Mouse (Mus musculus): ENCODE data around the gene Fam19a3.
A peak's percentile ranks its signal among the peaks of the same experiment; 100 is the strongest.
"Not testable (repeated sequence)": the region's sequence is repeated elsewhere in the genome, so short reads cannot be mapped to it uniquely, and the experiment has no call there.

Fam19a3 gene

DNA sequence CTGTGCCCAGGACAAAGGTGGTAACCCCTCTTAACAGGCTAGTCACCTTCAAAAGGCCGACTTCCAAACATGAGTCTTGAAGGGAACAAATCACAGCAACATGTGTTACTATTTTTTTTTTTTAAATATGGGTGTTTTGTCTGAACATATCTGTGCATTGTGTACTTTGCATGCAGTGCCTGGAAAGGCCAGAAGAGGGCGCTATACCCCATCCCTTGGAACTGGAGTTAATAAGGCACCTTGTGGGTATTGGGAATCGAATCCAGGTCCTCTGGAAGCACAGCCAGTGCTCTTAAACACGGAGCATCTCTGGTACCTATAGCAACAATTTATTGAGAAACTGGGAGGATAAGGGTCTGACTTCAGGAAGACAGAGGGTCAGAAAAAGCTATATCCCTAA is 16.6 kb downstream of the Fam19a3 start:
- no peak for DNase-seq (ENCODE audit: low spot score in 2 of 2)

DNA sequence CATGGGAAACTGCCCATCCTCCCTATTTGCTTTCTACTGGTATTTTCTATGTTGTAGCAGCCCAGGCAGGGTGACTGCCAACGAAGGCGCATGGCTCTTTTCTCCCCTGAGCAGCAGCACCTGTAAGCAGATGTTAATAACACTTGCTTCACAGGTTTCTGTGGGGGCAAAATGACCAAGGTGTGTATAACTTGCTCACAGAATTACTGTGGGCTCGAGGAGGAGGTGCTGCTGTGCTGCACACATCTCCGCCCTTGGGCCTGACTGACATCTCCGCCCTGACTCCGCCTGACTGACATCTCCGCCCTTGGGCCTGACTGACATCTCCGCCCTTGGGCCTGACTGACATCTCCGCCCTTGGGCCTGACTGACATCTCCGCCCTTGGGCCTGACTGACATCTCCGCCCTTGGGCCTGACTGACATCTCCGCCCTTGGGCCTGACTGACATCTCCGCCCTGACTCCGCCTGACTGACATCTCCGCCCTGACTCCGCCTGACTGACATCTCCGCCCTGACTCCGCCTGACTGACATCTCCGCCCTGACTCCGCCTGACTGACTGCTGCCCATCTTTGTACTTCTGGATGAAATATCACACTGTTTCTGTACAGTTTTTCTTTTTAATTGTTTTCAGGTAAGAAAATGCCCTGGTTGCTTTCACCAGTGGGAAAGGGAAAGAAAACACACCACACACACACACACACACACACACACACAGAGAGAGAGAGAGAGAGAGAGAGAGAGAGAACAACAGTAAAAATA is 19.4 kb downstream of the Fam19a3 start:
- DNase-seq (ENCODE audit: low spot score in 2 of 2), result not testable (repeated sequence)

DNA sequence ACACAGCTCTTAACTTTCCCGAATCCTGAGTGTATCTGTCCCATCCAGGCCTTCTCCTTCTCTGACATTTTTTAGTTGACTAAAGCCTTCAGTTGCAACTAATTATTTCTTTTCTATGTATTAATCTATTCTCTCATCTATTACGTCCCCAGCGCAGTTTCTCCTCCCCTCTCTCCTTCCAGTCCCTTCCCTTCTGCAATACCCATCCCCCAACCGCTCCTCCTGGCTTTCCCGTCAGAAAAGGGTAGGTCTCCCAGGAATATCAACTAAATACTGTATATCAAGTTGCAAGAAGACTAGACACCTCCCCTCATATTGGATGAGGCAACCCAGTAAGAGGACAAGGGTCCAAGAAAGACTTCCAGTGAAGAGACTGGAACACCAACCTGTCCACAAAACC is 22.8 kb downstream of the Fam19a3 start:
- DNase-seq (ENCODE audit: low spot score in 2 of 2), result no peak

DNA sequence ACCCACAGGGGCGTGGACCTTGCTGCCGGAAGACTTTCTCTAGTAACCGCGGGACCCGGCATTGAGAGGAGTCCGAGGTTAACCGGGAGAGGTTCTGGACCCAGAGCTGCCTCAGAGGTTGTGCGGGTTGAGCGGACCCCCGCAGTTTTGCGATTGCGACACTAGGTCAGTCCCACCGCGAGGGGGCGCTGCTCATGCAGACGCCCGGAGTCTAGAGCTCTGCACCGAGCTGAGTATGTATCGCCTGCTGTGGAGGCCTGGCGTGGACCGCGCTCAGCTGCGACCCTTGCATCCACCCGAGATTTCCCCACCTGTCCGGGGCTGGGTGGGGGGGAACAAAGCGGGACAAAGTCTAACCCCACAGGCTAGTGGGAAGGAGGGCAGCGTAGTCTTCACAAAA is 23.2 kb downstream of the Fam19a3 start:
- DNase-seq (ENCODE audit: low spot score in 2 of 2), result peak; percentile 65 to 76

DNA sequence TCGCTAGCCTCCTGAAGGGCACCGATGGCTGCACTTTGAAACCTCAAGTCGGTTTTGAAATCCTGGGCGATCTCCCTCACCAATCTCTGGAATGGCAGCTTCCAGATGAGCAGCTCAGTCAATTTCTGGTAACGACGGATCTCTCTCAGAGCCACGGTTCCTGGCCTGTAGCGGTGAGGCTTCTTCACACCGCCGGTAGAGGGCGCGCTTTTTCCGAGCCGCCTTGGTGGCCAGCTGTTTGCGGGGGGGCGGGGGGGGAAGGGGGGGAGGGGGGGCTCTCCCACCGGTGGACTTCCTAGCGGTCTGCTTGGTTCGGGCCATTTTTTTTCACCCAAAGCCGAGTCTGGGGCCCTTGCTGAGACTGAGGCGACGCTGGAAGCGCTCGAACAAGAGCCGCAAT is 28.8 kb downstream of the Fam19a3 start:
- not testable (repeated sequence) for DNase-seq (ENCODE audit: low spot score in 2 of 2)

DNA sequence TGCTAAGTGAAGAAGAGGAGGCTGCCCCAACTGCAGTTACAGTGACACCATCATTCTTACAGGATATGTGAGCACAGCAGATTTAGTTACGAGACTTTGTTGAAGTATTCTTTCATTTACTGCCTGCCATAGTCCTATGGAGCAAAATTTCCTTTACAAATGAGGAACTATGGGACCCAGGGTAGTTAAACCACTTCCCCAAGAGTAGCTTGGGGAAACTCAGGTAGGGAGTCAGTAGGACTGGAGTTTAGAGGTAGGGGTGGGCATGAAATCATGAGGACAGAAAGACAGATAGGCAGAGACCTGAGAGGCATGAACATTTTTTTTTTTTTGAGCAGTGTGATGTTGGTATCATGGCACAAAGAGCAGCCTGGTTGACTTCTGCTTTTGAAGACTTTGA is 37.8 kb downstream of the Fam19a3 start:
- no peak for DNase-seq (ENCODE audit: low spot score in 2 of 2)

DNA sequence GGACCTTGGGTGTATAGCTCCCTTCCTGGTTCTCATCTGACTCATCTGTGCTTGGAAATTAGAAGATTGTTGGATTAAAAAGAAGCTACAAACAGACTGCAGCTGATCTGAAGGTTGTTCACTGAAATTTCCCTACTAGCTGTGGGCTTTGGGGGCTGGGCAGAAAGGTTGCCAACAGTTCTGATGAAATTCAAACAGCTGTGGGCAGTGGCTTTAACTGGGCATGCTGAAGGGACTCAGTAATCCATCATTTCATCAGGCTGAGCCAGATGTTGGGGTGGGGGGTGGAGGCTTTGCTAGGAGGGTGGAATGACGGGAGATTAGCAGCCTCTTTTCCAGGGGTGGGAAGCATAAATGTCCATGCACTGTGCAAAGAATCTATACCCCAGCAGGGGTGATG is 38.5 kb downstream of the Fam19a3 start:
- DNase-seq (ENCODE audit: low spot score in 2 of 2), result no peak

DNA sequence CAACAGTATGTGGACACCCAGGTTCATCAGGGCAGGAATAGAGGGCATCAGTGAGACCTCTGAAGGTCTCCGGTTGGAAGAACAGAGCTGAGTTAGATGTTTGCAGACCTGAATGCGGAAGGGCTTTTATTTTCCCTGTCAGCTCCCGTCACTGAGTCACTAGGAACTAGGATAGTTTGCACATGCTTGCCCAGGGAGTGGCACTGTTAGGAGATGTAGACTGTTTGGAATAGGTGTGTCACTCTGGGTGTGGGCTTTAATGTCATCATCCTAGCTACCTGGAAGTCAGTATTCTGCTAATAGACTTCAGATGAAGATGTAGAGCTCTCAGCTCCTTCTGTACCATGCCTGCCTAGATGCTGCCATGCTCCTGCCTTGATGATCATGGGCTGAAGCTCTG is 39.7 kb downstream of the Fam19a3 start:
- no peak for DNase-seq (ENCODE audit: low spot score in 2 of 2)

DNA sequence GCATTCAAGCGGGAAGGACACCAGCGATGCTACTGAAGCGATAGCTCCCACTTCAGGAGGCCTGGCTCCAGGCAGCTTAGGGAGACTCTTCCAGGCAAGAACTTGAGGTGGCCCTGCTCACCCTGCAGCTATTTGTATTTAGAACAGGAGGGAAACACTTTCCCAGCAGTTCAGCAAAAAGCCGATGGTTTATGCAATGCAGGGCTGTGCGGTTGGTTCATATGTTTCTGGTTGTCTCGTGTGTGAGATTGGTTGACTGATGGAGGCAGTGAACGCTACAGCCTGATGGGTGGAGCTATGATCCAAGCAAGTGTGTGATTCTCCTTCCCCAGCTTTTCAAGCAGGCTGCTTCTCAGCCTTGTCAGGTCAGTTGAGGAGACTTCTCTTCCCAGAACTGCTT is 47.0 kb downstream of the Fam19a3 start:
- DNase-seq (ENCODE audit: low spot score in 2 of 2), result no peak

DNA sequence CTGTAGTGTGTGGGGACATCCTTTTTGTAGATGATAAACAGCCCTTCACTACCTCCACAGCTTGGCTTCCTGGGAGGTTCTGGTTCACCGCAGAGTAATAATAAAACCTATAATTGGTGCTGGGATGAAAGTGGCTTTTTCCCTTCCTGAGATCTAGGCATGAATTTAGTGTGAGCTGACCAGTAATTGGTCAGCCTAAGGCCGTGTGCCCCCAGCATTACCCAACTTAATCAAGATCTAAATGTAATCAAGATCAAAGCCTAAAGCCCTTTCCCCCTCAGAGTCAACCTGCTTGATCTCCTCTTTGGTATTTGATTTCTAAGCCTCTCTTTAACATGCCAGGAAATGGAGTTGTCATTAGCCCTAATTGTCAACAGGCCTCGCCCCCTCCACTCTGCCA is 48.7 kb downstream of the Fam19a3 start:
- no peak for DNase-seq (ENCODE audit: low spot score in 2 of 2)

DNA sequence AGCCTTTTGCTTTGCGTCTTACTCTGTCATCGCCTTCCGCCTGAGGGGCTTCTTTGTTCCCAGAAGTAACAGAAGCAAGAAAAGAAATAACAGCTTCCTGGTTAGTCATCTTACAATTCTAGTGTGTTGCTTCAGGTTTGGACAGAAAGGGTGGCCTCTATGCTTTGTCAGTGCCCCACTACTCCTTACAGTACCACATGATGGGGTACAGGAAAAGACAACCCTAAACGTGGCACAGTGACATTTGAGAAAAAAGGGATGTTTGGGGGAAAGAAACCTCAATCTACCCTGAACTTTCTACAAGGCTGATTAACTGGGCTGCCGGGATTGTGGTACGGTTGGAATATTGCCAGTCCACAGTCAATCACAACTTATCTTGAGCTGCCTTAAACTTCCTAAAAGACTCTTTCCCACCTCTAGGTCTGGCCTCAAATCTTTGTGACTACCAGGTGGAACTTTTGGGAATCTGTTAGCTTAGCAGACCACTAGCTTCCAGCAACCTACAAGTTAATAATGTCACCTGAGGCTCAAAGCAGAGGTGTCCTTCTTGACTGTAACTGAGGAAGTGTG is 52.3 kb downstream of the Fam19a3 start:
- DNase-seq (ENCODE audit: low spot score in 2 of 2), result no peak

Data from right cerebral cortex, postnatal 10 days (tissue).